Mouse (Mus musculus): Measurements from ENCODE around the gene Cd47. TPM values are rescaled to one million over a fixed set of nuclear protein-coding genes. Genes with fewer than 3 reads are reported as not detected.

The Cd47 gene
- polyA plus RNA-seq, 1 experiment from 2014 or later, result 192 TPM

DNA sequence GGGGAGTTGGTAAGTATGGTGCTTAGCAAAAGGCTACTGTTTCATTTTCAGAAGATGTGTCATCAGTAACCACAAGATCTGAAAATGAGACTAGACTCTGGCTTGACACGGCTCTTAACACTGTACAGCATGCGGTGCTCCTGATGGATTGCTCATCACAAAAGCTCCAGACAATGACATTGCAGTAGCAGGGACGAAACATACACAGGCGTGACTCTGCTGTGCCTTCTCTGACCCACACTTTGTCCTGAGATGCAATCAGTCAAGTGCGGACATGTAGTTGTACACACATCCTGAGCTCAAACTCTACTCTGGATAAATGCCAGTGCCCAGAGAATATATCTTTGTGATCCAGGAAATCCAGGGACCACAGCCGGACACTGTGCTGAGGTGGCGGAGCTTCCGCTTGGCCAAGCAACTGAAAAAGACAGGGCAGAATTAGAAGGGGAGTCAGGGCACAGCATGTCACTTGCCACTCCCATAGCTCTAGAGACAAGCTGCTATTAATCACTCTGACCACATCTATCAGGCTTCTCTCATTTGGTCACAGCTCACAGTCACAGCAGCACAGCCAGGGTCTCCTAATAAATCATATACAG is 151.7 kb downstream of the Cd47 start:
- Histone ChIP-seq H3K36me3 (ENCODE audit: control insufficient read depth, insufficient read depth, low read length) (no peaks in the 10 kb centered on the region), H3K27me3 (replicated peaks; ENCODE audit: control insufficient read depth, insufficient read depth, low read length) (no peaks in the 10 kb centered on the region), H3K4me2 (ENCODE audit: low read length) (no peak overlapping the region), H3K27ac (ENCODE audit: low read depth, low read length) (no peak overlapping the region), H3K4me3 (ENCODE audit: low read length) (no peak overlapping the region), H3K9ac (ENCODE audit: low read depth, low read length) (no peak overlapping the region), H3K9me3 (ENCODE audit: control insufficient read depth, low read length) (no peaks in the 10 kb centered on the region; the same call in 1 of the 2 replicates), H3K4me1 (ENCODE audit: control insufficient read depth, insufficient read depth, low read depth, low read length) (peaks cover 3% of the 10 kb centered on the region; the same call in 1 of the 2 replicates)
- ATAC-seq, result peak; percentile 85
- WGBS, result 47% methylated on average over 8 of the region's 8 CpGs

DNA sequence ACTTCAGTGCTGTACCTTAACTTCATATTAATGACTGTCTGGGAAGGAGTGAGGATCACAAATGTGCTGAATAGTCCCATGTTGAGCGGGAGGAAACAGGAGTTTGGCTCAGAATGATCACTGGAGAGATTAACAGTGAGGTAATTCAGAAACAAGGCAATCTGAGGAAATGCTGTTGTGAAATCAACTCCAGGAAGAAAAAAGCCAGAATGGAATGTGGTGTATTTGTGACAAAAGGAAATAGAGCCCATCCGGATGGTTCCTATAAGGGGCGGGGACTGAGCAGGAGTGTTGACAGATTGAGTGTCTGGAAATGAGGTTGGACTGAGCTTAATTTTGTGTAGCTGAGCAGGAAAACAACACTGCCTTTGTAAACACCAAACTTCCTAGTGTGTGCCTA is 153.5 kb downstream of the Cd47 start:
- 75% methylated on average over 3 of the region's 3 CpGs for WGBS
- Histone ChIP-seq H3K27ac (ENCODE audit: low read depth, low read length) (no peak overlapping the region), H3K27me3 (replicated peaks; ENCODE audit: control insufficient read depth, insufficient read depth, low read length) (no peaks in the 10 kb centered on the region), H3K4me2 (ENCODE audit: low read length) (no peak overlapping the region), H3K4me3 (ENCODE audit: low read length) (no peak overlapping the region), H3K9me3 (ENCODE audit: control insufficient read depth, low read length) (no peaks in the 10 kb centered on the region; the same call in 1 of the 2 replicates), H3K36me3 (ENCODE audit: control insufficient read depth, insufficient read depth, low read length) (no peaks in the 10 kb centered on the region), H3K4me1 (ENCODE audit: control insufficient read depth, insufficient read depth, low read depth, low read length) (peaks cover 3% of the 10 kb centered on the region; the same call in 1 of the 2 replicates), H3K9ac (ENCODE audit: low read depth, low read length) (no peak overlapping the region)
- ATAC-seq, result no peak

DNA sequence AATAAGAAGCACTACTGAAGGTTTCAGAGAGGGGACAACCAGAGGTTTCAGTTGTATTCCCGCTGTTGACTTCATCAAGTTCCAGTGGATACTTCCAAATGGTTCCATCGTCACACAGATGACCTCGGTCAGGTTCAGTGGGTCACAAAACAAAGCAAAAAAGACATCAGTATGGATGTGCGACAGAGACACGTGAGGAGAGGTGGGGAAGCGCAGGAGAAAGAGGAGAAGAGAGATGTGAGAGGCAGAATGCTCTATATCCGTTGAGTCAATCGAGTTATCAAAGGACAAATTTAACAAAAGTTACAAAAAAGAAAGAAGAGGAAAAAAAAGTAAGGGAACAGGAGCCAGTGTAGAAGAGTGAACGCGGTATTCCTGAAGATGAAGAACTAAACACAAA is 154.6 kb downstream of the Cd47 start:
- peaks cover 3% of the 10 kb centered on the region; the same call in 1 of the 2 replicates for H3K4me1 ChIP-seq (ENCODE audit: control insufficient read depth, insufficient read depth, low read depth, low read length)
- WGBS, result 92% methylated on average over 10 of the region's 10 CpGs
- H3K36me3 ChIP-seq (ENCODE audit: control insufficient read depth, insufficient read depth, low read length), result no peaks in the 10 kb centered on the region
- H3K9me3 ChIP-seq (ENCODE audit: control insufficient read depth, low read length), result no peaks in the 10 kb centered on the region; the same call in 1 of the 2 replicates
- ATAC-seq, result no peak
- H3K4me3 ChIP-seq (ENCODE audit: low read length), result no peak overlapping the region
- no peak overlapping the region for H3K4me2 ChIP-seq (ENCODE audit: low read length)
- no peak overlapping the region for H3K9ac ChIP-seq (ENCODE audit: low read depth, low read length)
- H3K27me3 ChIP-seq (replicated peaks; ENCODE audit: control insufficient read depth, insufficient read depth, low read length), result no peaks in the 10 kb centered on the region
- no peak overlapping the region for H3K27ac ChIP-seq (ENCODE audit: low read depth, low read length)

DNA sequence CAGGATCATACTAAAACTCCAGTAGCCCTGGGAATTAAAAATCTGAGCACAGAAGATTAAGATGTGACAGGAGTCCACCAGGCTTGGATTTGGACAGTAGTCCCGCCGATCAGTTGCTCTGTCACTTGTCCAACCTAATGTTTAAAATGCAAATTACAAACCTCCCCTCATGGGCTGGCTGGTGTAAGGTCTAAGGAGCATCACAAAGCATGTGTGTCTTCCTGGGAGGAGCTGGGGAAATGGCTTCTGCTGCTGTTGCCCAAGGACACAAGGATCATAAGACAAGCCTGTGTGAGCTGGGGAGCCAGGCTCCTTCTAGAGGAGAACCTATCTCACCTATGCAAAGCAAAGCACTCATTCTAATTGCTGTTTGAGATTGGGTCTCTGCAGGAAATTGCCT is 155.0 kb downstream of the Cd47 start:
- no peak overlapping the region for H3K27ac ChIP-seq (ENCODE audit: low read depth, low read length)
- no peak overlapping the region for H3K4me3 ChIP-seq (ENCODE audit: low read length)
- no peaks in the 10 kb centered on the region for H3K36me3 ChIP-seq (ENCODE audit: control insufficient read depth, insufficient read depth, low read length)
- no peaks in the 10 kb centered on the region for H3K27me3 ChIP-seq (replicated peaks; ENCODE audit: control insufficient read depth, insufficient read depth, low read length)
- H3K9me3 ChIP-seq (ENCODE audit: control insufficient read depth, low read length), result no peaks in the 10 kb centered on the region; the same call in 1 of the 2 replicates
- WGBS, result 76% methylated on average over 2 of the region's 2 CpGs
- H3K9ac ChIP-seq (ENCODE audit: low read depth, low read length), result no peak overlapping the region
- ATAC-seq, result no peak
- H3K4me1 ChIP-seq (ENCODE audit: control insufficient read depth, insufficient read depth, low read depth, low read length), result peaks cover 3% of the 10 kb centered on the region; the same call in 1 of the 2 replicates
- H3K4me2 ChIP-seq (ENCODE audit: low read length), result no peak overlapping the region

DNA sequence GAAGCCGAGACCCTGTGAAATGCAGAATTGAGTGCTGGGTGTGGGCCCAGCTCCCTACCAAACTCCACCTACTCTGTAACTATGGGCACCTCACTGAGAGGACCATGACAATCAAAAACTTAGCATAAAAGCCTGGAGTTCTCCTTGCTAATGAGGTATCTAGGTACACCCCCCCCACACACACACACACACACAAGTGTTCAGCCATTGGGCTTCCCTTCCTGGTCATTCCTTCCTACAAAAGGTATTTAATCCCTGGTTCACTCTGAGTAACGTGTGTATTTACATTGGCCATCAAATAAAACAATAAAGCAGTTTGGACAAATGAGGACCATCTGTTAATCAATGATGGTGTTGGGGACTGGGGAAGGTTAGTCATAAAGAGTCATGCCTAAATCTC is 155.6 kb downstream of the Cd47 start:
- no peak for ATAC-seq
- H3K9me3 ChIP-seq (ENCODE audit: control insufficient read depth, low read length), result no peaks in the 10 kb centered on the region
- no peak overlapping the region for H3K9ac ChIP-seq (ENCODE audit: low read depth, low read length)

DNA sequence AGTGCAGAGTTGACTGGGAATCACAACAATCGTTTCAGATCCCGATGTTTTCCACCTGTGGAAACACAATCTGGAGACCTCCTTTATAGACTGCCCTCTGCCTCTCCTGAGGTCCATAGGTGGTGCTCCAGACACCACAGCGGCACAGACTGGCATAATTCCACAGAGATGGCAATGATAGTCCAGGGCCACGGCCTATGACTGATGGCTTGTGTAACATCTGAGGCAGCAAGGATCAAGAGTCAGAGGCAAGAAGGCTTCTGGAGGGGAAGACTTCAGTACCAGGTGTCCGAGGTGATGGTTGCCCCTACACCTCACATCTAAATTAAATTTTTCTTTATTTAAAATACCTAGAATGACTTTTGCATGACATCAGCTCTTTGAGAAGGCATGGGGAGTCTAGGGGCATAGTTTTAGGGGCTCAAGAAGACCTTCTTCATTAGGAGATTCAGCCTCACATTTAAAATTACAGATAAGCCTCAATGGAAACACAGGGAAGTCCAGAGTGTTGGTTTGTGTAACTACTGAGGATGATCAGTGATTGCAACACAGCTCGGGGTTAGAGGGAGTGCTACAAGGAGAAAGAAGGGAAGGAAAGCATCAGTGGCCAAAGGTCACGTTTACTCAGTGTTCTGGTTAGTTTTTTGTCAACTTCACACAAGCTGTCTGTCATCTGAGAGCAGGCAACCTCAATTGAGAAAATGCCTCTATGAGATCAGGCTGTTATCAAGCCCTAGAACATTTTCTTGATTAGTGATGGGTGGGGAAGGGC is 156.4 kb downstream of the Cd47 start:
- ATAC-seq, result no peak
- H3K27ac ChIP-seq (ENCODE audit: low read depth, low read length), result no peak overlapping the region
- no peaks in the 10 kb centered on the region for H3K36me3 ChIP-seq (ENCODE audit: control insufficient read depth, insufficient read depth, low read length)
- H3K9ac ChIP-seq (ENCODE audit: low read depth, low read length), result no peak overlapping the region
- no peaks in the 10 kb centered on the region for H3K9me3 ChIP-seq (ENCODE audit: control insufficient read depth, low read length)
- H3K4me3 ChIP-seq (ENCODE audit: low read length), result no peak overlapping the region
- H3K4me2 ChIP-seq (ENCODE audit: low read length), result no peak overlapping the region
- 91% methylated on average over 7 of the region's 7 CpGs for WGBS
- no peaks in the 10 kb centered on the region for H3K27me3 ChIP-seq (replicated peaks; ENCODE audit: control insufficient read depth, insufficient read depth, low read length)
- H3K4me1 ChIP-seq (ENCODE audit: control insufficient read depth, insufficient read depth, low read depth, low read length), result peaks cover 3% of the 10 kb centered on the region; the same call in 1 of the 2 replicates

More for the DNA sequence above, 155.6 kb downstream of the Cd47 start:
- H3K27ac ChIP-seq (ENCODE audit: low read depth, low read length), result no peak overlapping the region
- H3K27me3 ChIP-seq (replicated peaks; ENCODE audit: control insufficient read depth, insufficient read depth, low read length), result no peaks in the 10 kb centered on the region
- no peaks in the 10 kb centered on the region for H3K36me3 ChIP-seq (ENCODE audit: control insufficient read depth, insufficient read depth, low read length)
- H3K4me1 ChIP-seq (ENCODE audit: control insufficient read depth, insufficient read depth, low read depth, low read length), result peaks cover 3% of the 10 kb centered on the region; the same call in 1 of the 2 replicates
- WGBS, result 86% methylated on average over 2 of the region's 2 CpGs
- H3K4me2 ChIP-seq (ENCODE audit: low read length), result no peak overlapping the region
- no peak overlapping the region for H3K4me3 ChIP-seq (ENCODE audit: low read length)

DNA sequence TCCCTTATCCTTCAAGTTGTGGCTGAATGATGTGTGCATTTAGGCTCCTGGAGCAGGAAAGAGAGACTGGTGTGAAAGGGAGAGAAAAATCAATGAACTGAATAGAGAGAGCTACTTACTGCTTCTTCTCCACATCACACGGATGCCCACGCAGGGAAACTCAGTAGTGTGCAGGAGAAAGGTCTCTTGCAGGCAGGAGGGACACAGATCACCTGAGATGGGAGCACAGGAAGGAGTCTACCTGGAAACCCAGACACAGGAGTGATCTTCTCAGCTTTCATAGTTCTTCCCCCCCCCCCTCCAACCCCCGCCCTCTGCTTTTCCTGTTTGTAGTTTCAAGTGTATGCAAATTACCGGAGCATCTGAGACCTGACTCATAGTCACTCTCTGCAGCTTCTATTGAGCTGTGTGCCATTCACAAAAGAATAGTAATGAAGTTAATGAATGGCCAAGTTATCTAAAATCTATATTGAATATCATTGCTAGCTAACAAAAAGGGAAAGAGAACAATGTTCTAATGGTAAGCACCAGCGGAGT is 158.6 kb downstream of the Cd47 start:
- Histone ChIP-seq H3K36me3 (ENCODE audit: control insufficient read depth, insufficient read depth, low read length) (no peaks in the 10 kb centered on the region), H3K4me1 (ENCODE audit: control insufficient read depth, insufficient read depth, low read depth, low read length) (no peaks in the 10 kb centered on the region), H3K9ac (ENCODE audit: low read depth, low read length) (no peak overlapping the region), H3K9me3 (ENCODE audit: control insufficient read depth, low read length) (no peaks in the 10 kb centered on the region), H3K27me3 (replicated peaks; ENCODE audit: control insufficient read depth, insufficient read depth, low read length) (no peaks in the 10 kb centered on the region), H3K4me2 (ENCODE audit: low read length) (no peak overlapping the region), H3K4me3 (ENCODE audit: low read length) (no peak overlapping the region), H3K27ac (ENCODE audit: low read depth, low read length) (no peak overlapping the region)
- no peak for ATAC-seq
- WGBS, result 86% methylated on average over 5 of the region's 5 CpGs

DNA sequence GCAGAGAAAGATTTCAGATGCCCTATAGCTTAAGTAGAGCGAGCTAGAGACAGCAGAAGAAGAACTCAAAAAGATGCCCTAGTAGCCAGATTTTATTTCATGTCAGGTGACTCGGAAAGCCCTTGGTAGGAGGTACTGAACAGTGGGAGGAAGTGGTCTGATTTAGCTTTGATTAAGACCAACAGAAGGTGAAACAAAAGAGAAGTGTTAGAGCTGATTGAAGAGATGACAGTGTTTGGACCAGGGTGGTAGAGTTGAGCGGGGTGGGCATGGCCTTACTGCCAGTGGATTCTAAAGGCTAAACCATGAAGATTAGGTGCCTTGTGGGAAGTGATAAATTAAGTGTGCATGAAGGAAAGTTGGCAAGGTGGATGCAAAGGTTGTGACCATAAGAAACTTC is 162.0 kb downstream of the Cd47 start:
- Histone ChIP-seq H3K9me3 (ENCODE audit: control insufficient read depth, low read length) (no peaks in the 10 kb centered on the region), H3K4me2 (ENCODE audit: low read length) (no peak overlapping the region), H3K4me1 (ENCODE audit: control insufficient read depth, insufficient read depth, low read depth, low read length) (peaks cover 10% of the 10 kb centered on the region), H3K9ac (ENCODE audit: low read depth, low read length) (no peak overlapping the region), H3K36me3 (ENCODE audit: control insufficient read depth, insufficient read depth, low read length) (no peaks in the 10 kb centered on the region), H3K4me3 (ENCODE audit: low read length) (no peak overlapping the region), H3K27ac (ENCODE audit: low read depth, low read length) (no peak overlapping the region), H3K27me3 (replicated peaks; ENCODE audit: control insufficient read depth, insufficient read depth, low read length) (no peaks in the 10 kb centered on the region)
- WGBS, result 85% methylated on average over 3 of the region's 3 CpGs
- no peak for ATAC-seq

DNA sequence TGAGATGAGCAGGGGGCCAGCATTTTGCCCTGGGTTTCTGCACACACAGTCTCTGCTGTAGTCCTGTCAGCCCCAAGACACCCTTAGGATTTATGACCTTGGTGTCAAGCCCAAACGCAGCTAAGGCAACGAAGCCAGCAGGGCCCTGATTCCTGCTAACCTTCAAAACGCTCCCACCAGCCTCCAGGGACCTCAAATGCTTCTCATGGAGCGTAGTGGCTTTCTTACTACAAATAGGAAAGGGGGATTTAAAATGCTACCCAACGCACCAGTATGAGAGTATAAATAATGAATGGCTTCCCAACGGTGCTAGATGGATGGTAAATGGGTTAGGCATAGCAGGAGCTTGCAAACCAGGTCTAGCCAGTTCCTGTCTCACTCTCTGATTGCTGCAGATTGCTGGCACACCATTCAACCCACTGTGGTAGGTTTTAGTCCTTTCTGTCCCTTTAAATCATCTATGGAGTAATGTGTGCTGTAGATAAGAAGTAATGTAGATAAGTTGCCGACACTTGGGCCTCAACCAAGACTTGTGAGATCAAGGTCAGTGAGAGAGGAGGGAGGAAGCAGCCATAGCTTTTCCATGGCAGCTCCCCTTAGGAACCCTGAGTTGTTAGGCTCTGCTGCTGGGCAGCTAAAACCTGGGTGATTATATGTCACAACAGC is 164.1 kb downstream of the Cd47 start:
- no peak for ATAC-seq

More for the DNA sequence above, 164.1 kb downstream of the Cd47 start:
- no peaks in the 10 kb centered on the region for H3K9me3 ChIP-seq (ENCODE audit: control insufficient read depth, low read length)
- no peaks in the 10 kb centered on the region for H3K27me3 ChIP-seq (replicated peaks; ENCODE audit: control insufficient read depth, insufficient read depth, low read length)
- WGBS, result 54% methylated on average over 7 of the region's 7 CpGs
- no peak overlapping the region for H3K9ac ChIP-seq (ENCODE audit: low read depth, low read length)
- H3K4me3 ChIP-seq (ENCODE audit: low read length), result no peak overlapping the region
- no peak overlapping the region for H3K27ac ChIP-seq (ENCODE audit: low read depth, low read length)
- no peak overlapping the region for H3K4me2 ChIP-seq (ENCODE audit: low read length)
- peaks cover 10% of the 10 kb centered on the region for H3K4me1 ChIP-seq (ENCODE audit: control insufficient read depth, insufficient read depth, low read depth, low read length)
- H3K36me3 ChIP-seq (ENCODE audit: control insufficient read depth, insufficient read depth, low read length), result no peaks in the 10 kb centered on the region

Measured in hindbrain, embryonic 16.5 days (tissue).